In the genomic region with DNA sequence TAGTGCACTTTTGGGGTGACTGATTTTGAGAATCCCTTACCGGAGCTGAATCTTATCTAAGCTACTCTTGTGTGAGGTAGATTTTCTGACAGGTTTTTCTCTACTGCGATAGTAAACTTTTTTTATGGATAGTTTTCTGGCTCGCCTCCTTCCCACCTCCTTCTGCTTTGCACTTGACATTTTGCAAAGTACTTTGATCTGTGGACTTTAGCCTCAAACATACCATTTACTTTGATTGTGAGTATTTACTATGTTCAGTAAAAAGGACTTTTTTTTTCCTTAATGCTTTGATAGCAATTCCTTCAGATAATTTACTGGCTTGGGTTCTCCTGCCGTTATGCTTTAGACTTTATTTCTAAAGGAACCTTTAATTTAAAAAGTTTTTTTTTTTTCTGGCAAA, we compare ENCODE assay signal across 13 mouse cellular contexts.
DNase-seq lines count a peak whose midpoint lies in the region; ATAC-seq and TF ChIP-seq lines count a peak whose summit lies in the region.
"Had no signal": no experiment of that assay in that cellular context is flagged by ENCODE, and none has a peak within 500 bp of the region (broad histone marks: within the 10 kb centered on the region; RNA-seq: fewer than 3 reads in every experiment).

No protein-coding gene starts in this region.

- intact Hi-C loops in gastrocnemius, adult 2 months (cut with DNase I), result no loop called here
- intact Hi-C loops in gastrocnemius, postnatal 14 days (cut with DNase I; ENCODE audit: low total_unique reads), result no loop called here

- peaks cover 17% of the 10 kb centered on the region for H3K4me1 ChIP-seq in kidney, embryonic 14.5 days (ENCODE audit: control insufficient read depth, insufficient read depth, low read length)
- H3K4me1 ChIP-seq in midbrain, embryonic 14.5 days (ENCODE audit: control insufficient read depth, insufficient read depth, low read length), result peaks cover 17% of the 10 kb centered on the region
- H3K4me1 ChIP-seq in midbrain, embryonic 13.5 days (replicated peaks), result peaks cover 25% of the 10 kb centered on the region

- H3K9me3 ChIP-seq in kidney, embryonic 14.5 days (ENCODE audit: control insufficient read depth, low read length), result no peaks in the 10 kb centered on the region
- no peaks in the 10 kb centered on the region for H3K9me3 ChIP-seq in midbrain, embryonic 14.5 days (ENCODE audit: control insufficient read depth, low read length)
- H3K9me3 ChIP-seq in midbrain, embryonic 13.5 days, result no peaks in the 10 kb centered on the region
- H3K9me3 ChIP-seq: midbrain, embryonic 12.5 days had no signal

- 0 out of 2 replicates have a peak overlapping the region, but pooled peaks have one; percentile 4 for H3K4me2 ChIP-seq in kidney, embryonic 14.5 days (replicated peaks; ENCODE audit: low read depth, low read length)
- H3K4me2 ChIP-seq in midbrain, embryonic 14.5 days (ENCODE audit: low read length), result 0 out of 2 replicates have a peak overlapping the region, but pooled peaks have one; percentile 6
- no peak overlapping the region for H3K4me2 ChIP-seq in midbrain, embryonic 13.5 days (replicated peaks)

- no peaks in the 10 kb centered on the region for H3K27me3 ChIP-seq in kidney, embryonic 14.5 days (ENCODE audit: control insufficient read depth, insufficient read depth, low read length)
- no peaks in the 10 kb centered on the region for H3K27me3 ChIP-seq in midbrain, embryonic 14.5 days (ENCODE audit: control insufficient read depth, insufficient read depth, low read length)
- no peaks in the 10 kb centered on the region for H3K27me3 ChIP-seq in midbrain, embryonic 13.5 days
- H3K27me3 ChIP-seq: midbrain, embryonic 12.5 days had no signal

- H3K27ac ChIP-seq in gastrocnemius, adult 2 months, result peak overlapping the region; percentile 85
- H3K27ac ChIP-seq in kidney, embryonic 14.5 days (ENCODE audit: low read depth, low read length), result no peak overlapping the region
- H3K27ac ChIP-seq in midbrain, embryonic 14.5 days (replicated peaks; ENCODE audit: low read depth, low read length), result no peak overlapping the region
- no peak overlapping the region for H3K27ac ChIP-seq in midbrain, embryonic 13.5 days
- H3K27ac ChIP-seq: midbrain, embryonic 12.5 days had no signal

- ATAC-seq in kidney, embryonic 14.5 days (ENCODE audit: low FRiP score, low TSS enrichment), result no peak
- ATAC-seq in midbrain, embryonic 14.5 days (ENCODE audit: low FRiP score, low TSS enrichment), result no peak
- no peak for ATAC-seq in midbrain, embryonic 13.5 days
- no peak for ATAC-seq in inflammation-experienced regulatory T-cells, adult 6 months
- no peak for ATAC-seq in activated CD4-positive, CD25-positive, alpha-beta regulatory T cell, adult 4 months
- ATAC-seq: forebrain, embryonic 14.5 days had no signal

- no peak for TF ChIP-seq CTCF in gastrocnemius, adult 2 months (IDR thresholded peaks at IDR 0.05)

- no peak overlapping the region for H3K9ac ChIP-seq in kidney, embryonic 14.5 days (ENCODE audit: low read depth, low read length)
- no peak overlapping the region for H3K9ac ChIP-seq in midbrain, embryonic 14.5 days (replicated peaks; ENCODE audit: low read length)
- H3K9ac ChIP-seq in midbrain, embryonic 13.5 days (replicated peaks), result no peak overlapping the region
- H3K9ac ChIP-seq: midbrain, embryonic 12.5 days had no signal

- no peak for DNase-seq in gastrocnemius, adult 2 months
- no peak for DNase-seq in gastrocnemius, postnatal 14 days
- no peak for DNase-seq in kidney, postnatal 25 days
- DNase-seq in midbrain, embryonic 14.5 days, result no peak
- DNase-seq: adrenal gland, adult 8-10 months; cerebellum, postnatal 14 days; gastrocnemius, postnatal 25 days had no signal

- no peaks in the 10 kb centered on the region for H3K36me3 ChIP-seq in kidney, embryonic 14.5 days (ENCODE audit: control insufficient read depth, insufficient read depth, low read length)
- no peaks in the 10 kb centered on the region for H3K36me3 ChIP-seq in midbrain, embryonic 14.5 days (ENCODE audit: control insufficient read depth, insufficient read depth, low read length)
- peaks cover 10% of the 10 kb centered on the region; the same call in 1 of the 2 replicates for H3K36me3 ChIP-seq in midbrain, embryonic 13.5 days

- H3K4me3 ChIP-seq in gastrocnemius, adult 2 months, result peak overlapping the region; percentile 67
- H3K4me3 ChIP-seq in kidney, embryonic 14.5 days (ENCODE audit: low read length), result no peak overlapping the region
- H3K4me3 ChIP-seq in midbrain, embryonic 14.5 days (replicated peaks; ENCODE audit: low read depth, low read length), result no peak overlapping the region
- no peak overlapping the region for H3K4me3 ChIP-seq in midbrain, embryonic 13.5 days (replicated peaks)
- H3K4me3 ChIP-seq: midbrain, embryonic 12.5 days had no signal

- WGBS in kidney, embryonic 14.5 days, result 38% methylated on average over 4 of the region's 4 CpGs
- WGBS in midbrain, embryonic 14.5 days, result 52% methylated on average over 4 of the region's 4 CpGs
- 64% methylated on average over 4 of the region's 4 CpGs for WGBS in midbrain, embryonic 13.5 days
